Mouse (Mus musculus) thymus, adult 2 months (tissue): ENCODE data around the gene Shd. TPM values are rescaled to one million over a fixed set of nuclear protein-coding genes. Genes with fewer than 3 reads are reported as not detected.

ENCODE experiments used
- DNase-seq: peaks from one replicate; pipeline ENCODE4 v3.0.0; 2021
- H3K27ac ChIP-seq: fragments of 200-500 bp; 2 replicates; pipeline ENCODE4 v1.5.1; 2012; ENCODE audit warnings: low read length, control low read depth; ENCODE audit not compliant: control insufficient read depth, insufficient read depth
- H3K27me3 ChIP-seq: fragments of 200-500 bp; 2 replicates; pipeline ENCODE4 v1.6.1; 2012; ENCODE audit warnings: mild to moderate bottlenecking, low read length, moderate library complexity, mixed read lengths; ENCODE audit not compliant: control insufficient read depth, insufficient read depth
- H3K36me3 ChIP-seq: fragments of 200-500 bp; 2 replicates; pipeline ENCODE4 v1.6.1; 2012; ENCODE audit warnings: mild to moderate bottlenecking, low read length, moderate library complexity; ENCODE audit not compliant: control insufficient read depth, insufficient read depth
- H3K4me1 ChIP-seq: fragments of 200-500 bp; replicated peaks from 2 replicates; pipeline ENCODE4 v1.6.1; 2012; ENCODE audit warnings: low read length; ENCODE audit not compliant: control insufficient read depth, insufficient read depth
- H3K4me3 ChIP-seq: fragments of 200-500 bp; 2 replicates; pipeline ENCODE4 v1.5.1; 2012; ENCODE audit warnings: mild to moderate bottlenecking, low read length, control low read depth, moderate library complexity; ENCODE audit not compliant: control insufficient read depth, insufficient read depth
- CTCF ChIP-seq: fragments of 200-500 bp; IDR thresholded peaks from 2 replicates; pipeline ENCODE4 v1.5.1; 2012; ENCODE audit warnings: mild to moderate bottlenecking, control low read depth, low read length, moderate library complexity, borderline replicate concordance; ENCODE audit not compliant: control insufficient read depth, poor library complexity, insufficient read depth; ENCODE audit errors: extremely low read depth
- POLR2A ChIP-seq: fragments of 200-500 bp; IDR thresholded peaks from 2 replicates; pipeline ENCODE4 v1.6.1; 2012; ENCODE audit warnings: mild to moderate bottlenecking, low read length, control low read depth, moderate library complexity; ENCODE audit not compliant: control insufficient read depth, poor library complexity, insufficient read depth; ENCODE audit errors: extremely low read depth
- WGBS: fragments of 180-500 bp; shearing (Covaris S2); methylation state at CpG from one replicate; pipeline ENCODE4 v1.1.7; 2018; 5-methylcytosine and 5-hydroxymethylcytosine counted together
- polyA plus RNA-seq: library from polyadenylated mRNA; depleted of rRNA; stranded (reverse); fragments of >200 nt; gene quantifications from 2 replicates; pipeline ENCODE4 v1.2.3, GENCODE M21; 2012

Gene Shd
- polyA plus RNA-seq, 1 experiment, result 1.9 TPM

DNA sequence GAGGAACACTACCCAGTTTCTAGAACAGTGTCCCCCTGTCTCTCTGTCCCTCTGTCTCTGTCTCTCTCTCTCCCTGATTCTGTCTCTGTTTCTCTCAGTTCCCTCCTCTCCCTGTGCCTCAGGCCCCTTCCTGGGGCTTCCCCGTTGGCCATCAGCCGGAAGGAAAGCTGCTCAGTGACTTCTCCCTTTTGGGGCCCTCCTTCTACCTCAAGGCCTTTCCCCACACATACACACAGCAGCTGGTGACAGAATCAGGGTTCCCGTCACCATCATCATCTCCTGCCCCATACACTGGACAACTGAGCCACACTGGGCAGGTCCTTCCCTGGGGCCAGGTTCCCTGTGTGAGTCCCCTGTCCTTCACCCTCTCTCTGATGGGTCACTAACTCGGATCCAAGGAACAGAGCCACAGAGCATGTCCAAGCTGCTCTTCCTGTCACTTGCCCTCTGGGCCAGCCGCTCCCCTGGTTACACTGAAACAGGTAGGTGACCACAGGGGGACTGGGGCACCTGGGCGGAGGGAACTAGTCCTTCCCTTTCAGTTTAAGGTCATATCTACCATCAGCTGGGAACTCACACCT lies 17.7 kb upstream of the Shd start, which contains the start of gene Ebi3:
Ebi3 (plus strand) TSS at position 194 of the 581 bp plus-strand sequence.
- no peak for DNase-seq
- no peaks in the 10 kb centered on the region for H3K27me3 ChIP-seq
- H3K4me1 ChIP-seq, result no peaks in the 10 kb centered on the region
- WGBS, result 46% methylated on average over 6 of the region's 6 CpGs
- no peaks in the 10 kb centered on the region for H3K36me3 ChIP-seq
- H3K27ac ChIP-seq, result no peak within 1 kb of the TSS
- no peak for TF ChIP-seq CTCF
- TF ChIP-seq POLR2A, result no peak
- no peak within 1 kb of the TSS for H3K4me3 ChIP-seq

DNA sequence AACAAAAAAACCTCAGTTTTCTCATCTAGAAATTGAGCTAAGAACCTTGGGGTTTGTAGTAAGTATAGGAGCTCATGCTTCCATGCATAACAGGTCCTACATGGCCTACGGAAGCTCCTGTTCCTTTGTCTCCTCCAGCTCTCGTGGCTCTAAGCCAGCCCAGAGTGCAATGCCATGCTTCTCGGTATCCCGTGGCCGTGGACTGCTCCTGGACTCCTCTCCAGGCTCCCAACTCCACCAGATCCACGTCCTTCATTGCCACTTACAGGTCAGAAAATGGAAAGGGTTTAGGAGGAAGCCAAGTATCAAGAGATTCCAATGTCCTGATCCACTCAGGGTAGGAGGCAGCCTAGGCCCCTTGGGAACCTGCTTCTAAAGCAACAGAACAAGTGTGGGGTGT lies 16.5 kb upstream of the Shd start:
- no peak overlapping the region for H3K4me3 ChIP-seq
- WGBS, result 83% methylated on average over 6 of the region's 6 CpGs
- H3K27me3 ChIP-seq, result no peaks in the 10 kb centered on the region
- H3K4me1 ChIP-seq, result peaks cover 5% of the 10 kb centered on the region
- H3K27ac ChIP-seq, result no peak overlapping the region
- DNase-seq, result no peak
- H3K36me3 ChIP-seq, result no peaks in the 10 kb centered on the region
- TF ChIP-seq POLR2A, result no peak
- no peak for TF ChIP-seq CTCF

- H3K4me1 ChIP-seq, result peaks cover 5% of the 10 kb centered on the region
- no peak overlapping the region for H3K4me3 ChIP-seq
- 48% methylated on average over 16 of the region's 16 CpGs for WGBS
- no peak for DNase-seq
- H3K27ac ChIP-seq, result no peak overlapping the region
- no peak for TF ChIP-seq POLR2A
- TF ChIP-seq CTCF, result no peak
- H3K27me3 ChIP-seq, result no peaks in the 10 kb centered on the region
- H3K36me3 ChIP-seq, result no peaks in the 10 kb centered on the region
These were observed 16.0 kb upstream of the Shd start for GRCm38 (mm10) chr17:55954229-55954628.

- H3K4me3 ChIP-seq, result no peak overlapping the region
These were observed 14.1 kb upstream of the Shd start for GRCm38 (mm10) chr17:55956129-55956528.

GRCm38 (mm10) chr17:55956591-55956990 lies 13.7 kb upstream of the Shd start:
- 87% methylated on average over 6 of the region's 6 CpGs for WGBS
- TF ChIP-seq POLR2A (no peak), CTCF (no peak)
- H3K27me3 ChIP-seq, result no peaks in the 10 kb centered on the region
- no peak for DNase-seq
- H3K4me1 ChIP-seq, result peaks cover 10% of the 10 kb centered on the region
- no peak overlapping the region for H3K27ac ChIP-seq
- H3K4me3 ChIP-seq, result no peak overlapping the region
- no peaks in the 10 kb centered on the region for H3K36me3 ChIP-seq

More at GRCm38 (mm10) chr17:55956129-55956528, 14.1 kb upstream of the Shd start:
- WGBS, result 95% methylated on average over 26 of the region's 26 CpGs
- Histone ChIP-seq H3K4me1 (peaks cover 10% of the 10 kb centered on the region), H3K27me3 (no peaks in the 10 kb centered on the region), H3K36me3 (no peaks in the 10 kb centered on the region), H3K27ac (no peak overlapping the region)
- no peak for TF ChIP-seq POLR2A
- TF ChIP-seq CTCF, result no peak
- no peak for DNase-seq

DNA sequence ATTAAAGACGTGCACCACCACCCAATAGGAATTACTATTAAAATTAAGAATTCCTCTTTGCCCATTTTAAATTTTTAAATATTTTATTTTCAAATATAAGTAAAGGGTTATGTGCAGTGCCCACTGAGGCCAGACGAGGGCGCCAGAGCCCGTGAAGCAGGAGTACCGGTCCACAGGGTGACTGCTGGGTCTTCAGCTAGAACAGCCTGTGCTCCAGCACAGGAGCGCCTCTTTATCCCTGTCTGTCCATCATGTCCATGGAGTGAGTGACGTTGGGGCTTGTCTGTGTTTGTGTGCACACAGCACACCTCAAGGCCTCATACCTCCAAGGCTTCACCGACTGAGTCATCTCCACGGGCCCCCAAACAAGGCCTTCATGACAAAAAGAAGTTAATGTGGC lies 13.1 kb upstream of the Shd start:
- no peak overlapping the region for H3K4me3 ChIP-seq
- no peaks in the 10 kb centered on the region for H3K36me3 ChIP-seq
- H3K27ac ChIP-seq, result no peak overlapping the region
- no peak for TF ChIP-seq POLR2A
- TF ChIP-seq CTCF, result peak; percentile 80; the same call in 1 of the 2 replicates
- 37% methylated on average over 9 of the region's 9 CpGs for WGBS
- peak; percentile 68 for DNase-seq
- H3K27me3 ChIP-seq, result no peaks in the 10 kb centered on the region
- peaks cover 10% of the 10 kb centered on the region for H3K4me1 ChIP-seq

GRCm38 (mm10) chr17:55957726-55958583 lies 12.3 kb upstream of the Shd start:
- H3K36me3 ChIP-seq, result no peaks in the 10 kb centered on the region
- no peaks in the 10 kb centered on the region for H3K27me3 ChIP-seq
- H3K27ac ChIP-seq, result no peak overlapping the region
- H3K4me1 ChIP-seq, result peaks cover 10% of the 10 kb centered on the region
- TF ChIP-seq CTCF (no peak), POLR2A (no peak)
- H3K4me3 ChIP-seq, result no peak overlapping the region
- no peak for DNase-seq
- WGBS, result 85% methylated on average over 13 of the region's 13 CpGs
